Mouse (Mus musculus): ENCODE data around the gene Arid5a. TPM values are rescaled to one million over a fixed set of nuclear protein-coding genes. Genes with fewer than 3 reads are reported as not detected.
A peak's percentile ranks its signal among the peaks of the same experiment; 100 is the strongest.

Arid5a gene
- 14.2 and 23.1 TPM in 2 replicates for total RNA-seq (2017)

DNA sequence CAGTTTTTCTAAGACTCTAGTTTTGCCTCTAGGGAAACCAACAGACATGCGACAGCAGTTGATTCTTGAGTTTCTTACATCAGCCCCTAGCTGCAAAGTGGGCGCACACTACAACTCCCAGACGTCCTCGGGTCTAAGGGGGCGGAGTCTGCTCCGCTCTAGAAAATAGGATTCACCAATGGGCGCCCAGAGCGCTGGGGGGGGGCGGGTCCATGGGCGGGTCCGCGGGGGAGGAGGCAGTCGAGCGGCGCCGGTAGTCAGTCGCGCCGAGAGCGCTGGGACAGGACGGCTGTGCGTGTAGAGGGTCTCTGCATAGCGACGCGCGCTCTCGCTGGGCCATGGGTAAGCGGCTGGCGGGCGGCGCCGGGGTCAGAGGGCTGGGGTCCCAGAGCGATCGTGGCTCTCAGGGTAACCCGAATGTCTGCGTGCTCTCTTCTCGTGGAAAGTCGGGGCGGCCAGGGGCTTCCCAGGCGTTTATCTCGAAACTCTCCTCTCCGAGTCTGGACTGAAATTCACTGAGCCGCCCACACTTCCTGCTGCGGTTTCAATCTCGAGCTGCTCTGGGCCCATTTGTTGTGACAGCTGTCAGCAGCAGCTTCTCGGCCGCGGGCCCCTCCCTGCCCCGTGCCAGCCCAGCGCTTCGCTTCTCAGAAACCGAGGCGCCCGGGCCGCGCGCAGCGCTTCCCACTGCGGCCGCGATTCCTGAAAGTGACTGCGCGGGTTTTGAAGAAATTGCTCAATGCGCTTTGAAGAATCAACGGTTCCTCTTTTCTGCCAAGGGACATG lies at the start of gene Arid5a:
Arid5a (plus strand) TSS at position 239 of the 786 bp plus-strand sequence.
- ATAC-seq (replicated peaks; ENCODE audit: low read depth, poor library complexity, severe bottlenecking) = peak; percentile 66

DNA sequence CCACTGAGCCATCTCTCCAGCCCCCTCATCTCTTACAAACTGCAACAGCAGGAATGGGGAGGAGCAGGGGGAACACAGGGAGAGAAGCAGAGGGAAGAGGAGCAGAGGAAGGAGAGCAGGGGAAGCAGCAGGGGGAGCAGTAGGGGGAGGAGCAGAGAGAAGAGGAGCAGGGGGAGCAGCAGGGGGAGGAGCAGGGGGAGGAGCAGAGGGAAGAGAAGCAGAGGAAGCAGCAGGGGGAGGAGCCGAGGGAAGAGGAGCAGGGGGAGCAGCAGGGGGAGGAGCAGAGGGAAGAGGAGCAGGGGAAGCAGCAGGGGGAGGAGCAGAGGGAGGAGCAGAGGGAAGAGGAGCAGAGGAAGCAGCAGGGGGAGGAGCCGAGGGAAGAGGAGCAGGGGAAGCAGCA lies 48.9 kb upstream of the Arid5a start:
- ATAC-seq (replicated peaks; ENCODE audit: low read depth, poor library complexity, severe bottlenecking) = no peak

DNA sequence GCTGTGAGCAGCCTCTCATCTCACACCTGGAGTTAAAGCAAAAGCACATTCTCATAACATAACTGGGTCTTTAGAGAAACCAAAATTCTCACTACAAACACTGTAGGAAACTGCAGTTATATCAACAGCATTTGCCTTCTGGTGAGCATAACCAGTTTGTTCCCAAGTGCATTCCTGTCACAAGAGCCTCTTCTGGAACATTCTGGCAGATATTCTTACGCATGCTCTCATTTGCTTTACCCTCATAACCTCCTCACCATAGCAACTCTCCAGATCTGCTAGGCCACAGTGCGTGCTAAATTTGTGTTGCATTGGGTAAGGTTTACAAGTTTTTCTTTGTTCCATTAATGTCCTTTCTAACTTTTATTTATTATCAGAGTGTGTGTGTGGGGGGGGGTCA lies 48.3 kb upstream of the Arid5a start:
- no peak for ATAC-seq (replicated peaks; ENCODE audit: low read depth, poor library complexity, severe bottlenecking)

DNA sequence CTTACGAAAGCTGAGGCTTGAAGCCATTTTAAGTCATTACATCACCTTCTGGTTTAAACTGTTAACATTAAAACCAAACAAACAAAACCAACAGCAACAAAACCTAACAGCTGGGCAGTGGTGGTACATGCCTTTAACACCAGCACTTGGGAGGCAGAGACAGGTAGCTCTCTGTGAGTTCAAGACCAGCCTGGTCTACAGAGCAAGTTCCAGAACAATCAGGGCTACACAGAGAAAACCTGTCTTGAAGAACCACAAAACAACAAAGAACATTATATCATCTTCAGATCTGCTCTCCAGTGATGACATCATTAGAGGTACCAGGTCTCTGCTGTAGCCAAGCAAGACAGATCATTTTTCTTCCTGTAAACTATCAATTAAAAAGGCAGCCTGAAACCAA lies 47.1 kb upstream of the Arid5a start:
- no peak for ATAC-seq (replicated peaks; ENCODE audit: low read depth, poor library complexity, severe bottlenecking)

DNA sequence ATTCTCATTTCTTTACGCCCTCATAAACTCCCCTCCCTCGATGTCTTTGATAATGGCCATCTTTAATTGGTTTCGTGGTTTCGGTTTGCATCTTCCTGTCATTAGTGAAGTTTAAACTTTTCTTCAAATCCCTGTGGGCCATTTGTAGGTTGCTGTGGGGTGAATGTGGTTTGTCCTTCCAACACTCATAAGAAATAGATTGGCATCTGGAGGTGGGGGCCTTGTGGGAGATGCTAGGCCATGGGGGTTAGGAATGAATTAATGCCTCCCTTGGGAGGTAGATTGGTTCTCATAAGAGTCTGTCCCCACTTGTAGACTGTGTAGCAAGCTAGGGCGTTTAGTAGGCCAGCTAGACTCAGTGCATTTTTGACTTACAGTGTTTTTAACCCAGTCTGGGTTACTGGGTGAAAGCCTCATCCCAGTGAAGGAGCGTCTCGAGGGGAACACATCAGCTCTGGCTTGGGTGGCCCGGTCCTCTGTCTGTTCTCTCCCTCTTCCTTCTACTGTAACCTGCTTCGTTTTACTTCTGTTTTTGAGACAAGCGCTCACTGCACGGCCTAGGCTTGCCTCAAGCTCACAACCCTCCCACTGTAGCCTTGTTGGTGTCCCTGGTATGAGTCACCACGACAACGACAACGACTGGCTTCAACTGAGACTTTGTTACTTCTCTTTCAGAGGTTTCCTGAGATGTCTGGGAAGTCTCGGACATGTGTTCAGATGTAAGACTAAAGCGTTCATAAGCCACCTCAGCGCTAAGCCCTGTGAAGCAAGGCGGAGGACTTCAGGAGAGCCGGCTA lies 45.6 kb upstream of the Arid5a start:
- ATAC-seq (replicated peaks; ENCODE audit: low read depth, poor library complexity, severe bottlenecking) = peak; percentile 66

DNA sequence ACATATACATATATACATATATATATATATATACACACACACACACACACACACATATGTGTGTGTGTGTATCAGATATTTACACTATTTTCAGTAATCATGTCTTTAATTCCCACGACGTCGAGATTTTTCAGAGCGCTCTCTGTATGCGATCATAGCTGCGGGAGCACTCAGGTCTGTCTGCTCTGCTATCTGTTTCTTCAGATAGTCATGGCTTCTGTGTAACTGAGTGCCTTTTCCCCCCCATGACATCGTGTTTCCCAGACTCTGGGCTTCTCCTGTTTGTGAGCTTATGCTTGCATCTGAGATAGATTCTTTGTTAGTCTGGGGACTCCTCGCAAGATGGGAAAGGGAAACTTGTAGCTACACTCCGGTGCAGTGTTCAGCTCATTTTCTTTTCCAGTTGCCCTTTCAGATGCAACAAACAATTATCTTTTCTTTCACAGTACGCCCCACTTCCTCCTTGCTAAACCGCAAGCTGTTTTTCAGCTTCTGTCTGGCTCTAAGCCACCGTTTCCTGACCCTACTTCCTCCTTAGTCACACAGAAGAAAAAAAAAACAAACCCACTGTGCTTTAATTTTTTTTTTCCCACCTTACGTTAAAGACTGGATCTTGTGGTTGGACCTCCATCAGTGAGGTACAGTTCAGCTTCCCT lies 43.6 kb upstream of the Arid5a start:
- ATAC-seq (replicated peaks; ENCODE audit: low read depth, poor library complexity, severe bottlenecking) = peak; percentile 81

DNA sequence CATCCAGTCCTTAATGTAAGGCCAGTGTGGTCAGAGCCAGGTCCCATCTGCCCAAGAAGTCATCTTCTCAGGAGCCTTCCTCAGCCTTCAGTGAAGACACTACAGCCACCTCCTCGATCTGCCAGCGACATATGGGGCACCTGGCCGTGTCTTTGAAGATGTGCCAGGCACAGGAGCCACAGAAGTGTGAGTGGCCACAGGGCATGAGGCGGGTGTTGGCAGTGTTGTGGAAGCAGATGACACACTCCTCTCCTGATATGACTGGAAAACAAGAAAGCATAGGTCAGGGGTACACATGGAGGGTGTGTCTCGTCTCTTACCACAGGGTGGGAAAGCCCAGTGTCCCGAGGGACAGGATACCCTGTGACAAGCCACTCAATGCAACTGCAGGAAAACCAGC lies 41.2 kb upstream of the Arid5a start:
- ATAC-seq (replicated peaks; ENCODE audit: low read depth, poor library complexity, severe bottlenecking) = no peak

DNA sequence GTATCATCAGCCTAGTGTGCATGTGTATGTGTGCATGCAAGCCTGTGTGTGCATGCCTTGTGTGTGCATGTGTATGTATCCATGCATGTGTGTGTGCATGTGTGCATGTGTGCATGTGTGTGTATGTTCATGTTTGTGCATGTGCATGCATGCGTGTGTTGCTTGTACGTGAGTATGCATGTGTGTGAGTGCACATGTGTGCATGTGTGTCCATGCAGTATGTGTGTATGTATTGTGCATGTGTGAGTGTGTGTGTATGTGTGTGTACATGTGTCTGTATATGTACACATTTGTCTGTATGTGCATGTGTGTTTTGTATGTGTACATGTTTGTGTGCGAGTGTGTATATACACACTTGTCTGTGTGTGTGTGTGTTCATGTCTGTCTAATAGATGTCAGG lies 39.9 kb upstream of the Arid5a start:
- no peak for ATAC-seq (replicated peaks; ENCODE audit: low read depth, poor library complexity, severe bottlenecking)

DNA sequence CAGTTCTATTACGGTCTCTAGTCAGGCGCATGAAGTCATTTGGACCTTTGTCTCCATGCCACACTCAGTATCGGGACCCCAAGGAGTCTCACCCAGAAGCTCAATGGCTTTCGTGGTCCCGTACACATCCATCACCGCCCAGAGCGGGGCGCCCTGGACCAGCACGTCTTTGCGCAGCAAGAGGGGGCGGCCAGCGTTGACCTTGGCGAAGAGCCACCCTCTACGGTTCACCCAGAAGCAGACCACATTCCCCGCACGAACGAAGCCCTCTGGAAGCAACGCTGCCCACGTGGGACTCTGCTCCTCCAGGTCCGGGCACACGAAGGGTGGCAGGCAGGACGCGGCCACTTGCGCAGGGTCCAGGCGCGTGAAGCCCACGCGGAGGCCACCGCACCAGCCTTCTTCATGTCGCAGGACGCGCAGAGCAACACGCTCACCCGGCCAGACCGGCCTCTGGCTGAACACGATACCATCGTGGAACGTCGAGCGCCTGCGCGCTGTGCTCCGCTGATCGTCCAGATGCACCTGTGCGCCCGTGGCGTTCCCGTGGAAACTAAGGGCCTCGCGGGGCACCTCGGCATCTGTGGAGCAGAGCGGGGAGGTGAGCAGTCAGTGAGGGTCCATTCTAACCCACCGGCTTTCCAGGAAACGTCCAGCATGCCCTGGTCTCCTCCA lies 38.3 kb upstream of the Arid5a start:
- no peak for ATAC-seq (replicated peaks; ENCODE audit: low read depth, poor library complexity, severe bottlenecking)

DNA sequence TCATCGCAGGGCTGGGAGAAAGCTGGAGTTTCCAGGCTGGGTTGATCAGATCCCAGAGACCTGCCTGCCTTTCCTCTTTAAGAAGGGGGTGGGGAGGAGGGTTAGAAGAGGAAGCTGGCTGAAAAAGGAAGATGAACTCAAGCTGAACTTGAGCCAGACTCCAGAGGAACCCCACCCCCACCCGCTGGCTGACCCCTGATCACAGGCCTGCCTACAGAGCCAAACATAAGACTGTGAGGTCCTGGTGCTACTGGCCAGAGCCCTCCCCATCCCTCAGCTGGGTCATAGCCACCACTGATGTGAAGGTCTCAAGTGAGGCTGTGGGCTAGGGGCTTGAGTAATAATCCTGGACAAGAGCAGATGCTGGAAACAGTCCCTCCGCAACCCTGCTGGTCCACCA lies 36.9 kb upstream of the Arid5a start:
- no peak for ATAC-seq (replicated peaks; ENCODE audit: low read depth, poor library complexity, severe bottlenecking)

DNA sequence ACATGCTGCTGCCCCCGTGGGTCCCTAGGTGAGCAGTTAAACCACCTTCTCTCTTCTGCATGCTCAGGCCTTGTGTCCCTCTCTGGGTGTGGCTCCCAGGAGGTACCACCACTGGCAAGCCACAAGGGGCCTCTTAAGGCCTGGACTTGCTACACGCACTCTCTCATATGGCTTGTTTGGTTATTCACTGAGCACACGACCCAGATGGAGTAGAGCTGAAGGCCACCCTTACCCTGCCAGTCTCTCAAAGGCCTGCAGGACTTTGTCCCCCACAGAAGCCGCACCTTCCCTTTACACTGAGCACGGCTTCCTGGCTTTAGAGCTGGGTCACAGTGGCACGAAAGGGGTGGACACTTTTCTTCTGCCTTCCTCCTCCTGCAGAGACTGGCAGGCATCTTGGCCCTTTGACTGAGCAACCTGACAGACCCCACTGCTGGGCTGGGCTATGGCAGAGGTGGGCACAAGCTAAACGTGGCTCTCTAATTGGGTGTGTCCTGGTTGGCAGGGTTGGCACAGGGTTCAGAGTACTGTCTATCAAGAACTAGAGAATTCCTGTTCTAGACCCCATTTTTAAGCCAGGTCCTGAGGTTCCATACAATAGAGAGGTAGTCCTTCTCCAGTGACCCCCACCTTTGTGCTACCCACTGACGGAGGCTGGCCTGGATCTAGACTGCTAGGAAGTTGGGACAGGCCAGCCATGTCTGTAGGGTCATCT lies 35.9 kb upstream of the Arid5a start:
- ATAC-seq (replicated peaks; ENCODE audit: low read depth, poor library complexity, severe bottlenecking) = peak; percentile 19

DNA sequence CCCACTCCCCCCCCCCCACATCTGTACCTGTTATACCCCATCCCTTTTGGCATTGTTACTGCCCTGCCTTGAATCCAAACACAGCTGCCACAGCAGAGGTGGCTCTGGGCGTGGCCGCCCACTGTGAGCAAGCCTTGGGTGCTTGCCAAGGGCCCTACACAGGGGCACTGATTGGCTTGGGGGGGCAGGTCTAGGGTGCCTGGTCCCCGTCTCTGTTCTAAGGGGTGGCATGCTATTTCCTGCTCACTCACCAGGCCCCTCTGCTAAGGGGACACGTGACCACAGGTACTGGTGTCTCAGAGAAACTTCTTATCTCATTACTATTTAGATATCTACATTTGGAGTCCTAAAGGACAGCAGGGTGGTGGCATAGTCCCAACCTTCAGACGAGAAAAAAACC lies 35.0 kb upstream of the Arid5a start:
- ATAC-seq (replicated peaks; ENCODE audit: low read depth, poor library complexity, severe bottlenecking) = 0 out of 2 replicates have a peak, but pooled peaks have one; percentile 5

DNA sequence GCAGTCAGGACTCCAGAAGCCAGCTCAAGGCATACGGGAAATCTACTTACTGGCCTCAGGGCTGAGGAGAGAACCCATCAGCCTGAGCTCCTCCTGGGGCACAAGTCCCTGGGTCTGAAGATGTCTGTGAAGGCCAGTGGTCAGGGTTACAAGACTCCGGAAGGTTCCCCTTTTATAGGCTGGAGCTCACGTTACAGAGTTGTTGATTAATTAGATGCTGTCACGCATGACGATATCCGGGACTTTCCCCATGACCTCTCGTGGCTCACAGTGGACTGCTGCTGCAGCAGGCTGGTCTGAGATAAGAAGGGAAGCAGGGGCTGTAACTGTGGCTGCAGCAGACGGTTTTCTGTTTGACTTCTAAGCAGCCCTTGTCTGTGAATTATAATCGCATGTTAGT lies 34.2 kb upstream of the Arid5a start:
- ATAC-seq (replicated peaks; ENCODE audit: low read depth, poor library complexity, severe bottlenecking) = peak; percentile 76

DNA sequence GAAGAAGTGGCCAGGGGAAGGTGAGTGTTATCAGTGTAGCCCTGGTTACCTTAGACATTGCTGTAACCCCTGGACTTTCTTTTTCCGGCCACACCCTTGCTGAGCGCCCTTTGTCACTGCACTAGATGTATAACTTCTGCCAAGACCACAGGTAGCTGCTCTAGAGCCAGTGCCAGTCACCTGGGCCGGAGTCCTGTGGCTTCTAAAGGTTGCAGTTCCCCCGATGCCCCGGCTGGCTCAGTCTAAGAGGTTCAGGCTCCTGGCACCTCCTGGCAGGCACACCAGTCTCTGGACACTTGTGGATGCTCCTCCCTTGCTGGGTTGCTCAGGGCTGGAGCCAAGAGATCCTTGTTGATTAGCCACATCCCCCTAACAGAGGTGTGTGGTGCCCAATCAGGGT lies 33.1 kb upstream of the Arid5a start, which contains the start of gene Neurl3:
Neurl3 (minus strand) TSS at position 225 of the 400 bp plus-strand sequence.
- no peak for ATAC-seq (replicated peaks; ENCODE audit: low read depth, poor library complexity, severe bottlenecking)

DNA sequence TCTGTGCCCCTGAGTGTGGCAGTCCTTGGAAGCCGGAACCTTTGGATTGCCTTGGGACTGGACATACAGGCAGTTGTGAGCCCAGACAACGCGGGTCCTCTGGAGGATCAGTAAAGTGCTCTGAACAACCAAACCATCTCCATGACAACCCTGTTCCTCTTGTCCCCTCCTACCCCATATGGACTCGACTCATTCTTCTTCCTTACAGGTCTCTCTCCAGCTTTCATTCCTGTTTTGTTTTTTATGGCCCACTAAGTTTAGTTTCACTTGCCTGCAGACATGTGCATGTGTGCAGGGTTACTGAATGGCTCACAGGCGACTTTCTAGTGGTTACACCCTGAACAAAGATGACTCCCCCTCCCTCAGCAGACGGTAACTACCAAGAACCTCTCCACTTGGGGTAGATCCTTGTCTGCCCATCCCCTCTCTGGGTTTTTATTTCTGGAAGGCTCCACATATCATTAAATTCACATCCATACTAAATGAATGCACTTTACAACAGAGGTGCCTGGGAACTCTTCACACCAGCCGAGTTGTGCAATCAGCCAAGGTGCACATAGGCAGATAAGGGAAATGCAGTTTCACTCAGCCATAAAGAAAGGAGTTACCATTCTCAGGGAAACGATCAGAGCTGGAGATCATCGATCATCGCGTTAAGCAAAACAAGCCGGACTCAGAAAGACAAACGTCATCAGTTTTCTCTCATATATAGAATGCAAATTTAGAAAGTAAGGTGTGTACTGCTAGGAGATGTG lies 31.7 kb upstream of the Arid5a start:
- ATAC-seq (replicated peaks; ENCODE audit: low read depth, poor library complexity, severe bottlenecking) = no peak

DNA sequence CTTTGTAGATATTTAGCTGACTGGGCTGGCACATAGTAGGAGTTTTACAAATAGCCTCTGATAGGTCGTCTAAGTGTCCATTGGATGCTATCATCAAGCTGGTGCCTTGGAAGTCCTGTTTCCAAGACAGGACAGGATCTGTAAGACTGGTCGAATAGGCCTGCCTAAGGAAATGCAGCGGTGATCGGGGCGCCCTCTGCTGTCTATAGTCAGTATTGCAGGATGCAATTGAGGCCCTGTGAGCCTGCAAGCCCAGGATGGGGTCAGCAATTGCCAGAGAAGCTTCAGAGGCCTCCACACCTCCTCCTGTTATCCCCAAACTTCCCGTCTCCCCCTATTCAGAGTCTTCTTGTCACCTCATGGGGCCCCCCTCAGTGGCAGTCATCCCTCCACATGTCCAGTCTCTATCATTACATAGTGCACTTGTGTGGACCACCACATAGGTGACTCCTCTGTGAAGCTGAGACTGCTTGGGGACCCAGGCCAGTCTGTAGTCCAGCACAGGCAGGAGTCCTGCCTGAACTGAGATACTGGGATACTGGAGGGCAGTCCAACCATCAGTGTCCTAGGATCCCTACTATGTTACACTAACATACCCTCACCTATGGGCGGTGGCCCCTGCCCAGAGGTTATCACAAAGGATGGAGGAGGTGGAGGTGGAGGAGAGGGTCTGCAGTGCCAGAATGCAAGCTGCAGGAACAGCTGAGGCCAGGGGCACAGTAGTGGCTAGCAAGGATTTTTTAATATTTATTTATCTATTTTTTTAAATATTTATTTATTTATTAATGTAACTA lies 30.1 kb upstream of the Arid5a start:
- no peak for ATAC-seq (replicated peaks; ENCODE audit: low read depth, poor library complexity, severe bottlenecking)

DNA sequence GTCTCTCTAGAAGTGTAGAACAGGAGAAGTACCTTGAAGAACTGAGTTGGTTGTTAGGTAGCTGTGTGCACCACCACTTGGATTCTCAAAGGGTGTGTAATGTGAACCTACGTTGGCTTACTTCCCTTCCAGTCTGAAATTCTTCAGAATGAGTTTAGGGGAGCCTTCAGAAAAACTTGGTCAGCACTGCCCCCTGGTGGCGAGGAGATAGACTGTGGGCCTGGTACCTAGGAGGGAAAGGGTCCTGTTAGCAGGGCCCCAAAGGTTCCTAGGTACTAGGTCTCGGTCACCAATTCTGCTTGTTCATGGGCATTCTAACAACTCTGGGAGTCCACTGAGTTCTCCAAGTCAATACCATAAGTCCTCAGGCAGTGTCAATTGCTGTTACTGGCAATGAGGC lies 28.3 kb upstream of the Arid5a start:
- ATAC-seq (replicated peaks; ENCODE audit: low read depth, poor library complexity, severe bottlenecking) = peak; percentile 70

DNA sequence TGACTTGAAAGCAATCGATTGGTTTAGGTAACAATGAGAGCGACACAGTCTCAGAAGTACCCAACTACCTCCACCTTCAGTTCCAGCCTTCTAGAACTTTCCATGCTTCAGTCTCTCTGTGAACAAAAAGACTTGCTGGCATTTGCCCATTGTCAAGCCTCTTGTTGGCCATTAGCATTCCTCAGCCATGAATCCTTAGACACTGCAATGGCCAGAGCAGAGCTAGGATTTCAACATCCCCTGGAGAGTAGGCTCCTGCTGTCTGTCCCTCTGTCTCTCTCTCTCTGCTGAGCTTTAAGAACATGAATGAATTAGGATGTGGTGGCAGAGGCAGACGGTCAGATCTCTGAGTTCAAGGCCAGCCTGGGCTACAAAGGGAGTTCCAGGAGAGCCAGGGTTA lies 26.6 kb upstream of the Arid5a start:
- ATAC-seq (replicated peaks; ENCODE audit: low read depth, poor library complexity, severe bottlenecking) = no peak
